Mouse (Mus musculus): ENCODE results near the gene Cdk14.

DNA sequence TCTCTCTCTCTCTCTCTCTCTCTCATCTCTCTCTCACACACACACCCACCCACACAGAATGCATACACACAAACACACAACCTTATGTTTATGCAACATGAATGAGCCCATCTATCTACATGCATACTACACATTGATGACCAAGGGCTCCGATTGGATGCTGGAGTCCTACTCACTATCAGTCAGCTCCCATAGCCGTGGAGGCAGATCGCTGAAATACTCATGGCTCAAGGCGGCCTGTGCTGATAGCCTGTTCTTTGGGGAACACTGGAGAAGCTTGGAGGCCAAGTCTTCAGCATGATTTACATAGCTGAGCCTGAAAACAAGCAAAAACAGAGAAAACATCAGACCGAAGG is 526.3 kb downstream of the Cdk14 start:
- TF ChIP-seq HCFC1 (IDR thresholded peaks at IDR 0.05; ENCODE audit: borderline replicate concordance, insufficient read depth, low read length) (no peak), MAFK (IDR thresholded peaks at IDR 0.05; ENCODE audit: insufficient read depth, low read depth, low read length) (no peak), CHD2 (IDR thresholded peaks at IDR 0.05; ENCODE audit: low read depth, low read length) (no peak)

All from ES-E14 (cell line).